Comparison of ENCODE assay signal across 8 mouse cellular contexts in genomic region chrX:73911588-73911987, GRCm38 (mm10). TPM values are rescaled to one million over a fixed set of nuclear protein-coding genes. Genes with fewer than 3 reads are reported as not detected.
DNase-seq lines count a peak whose midpoint lies in the region; ATAC-seq and TF ChIP-seq lines count a peak whose summit lies in the region.

No protein-coding gene starts in this region.

- H3K9me3 ChIP-seq in kidney, postnatal 0 days (replicated peaks; ENCODE audit: low read length) = no peaks in the 10 kb centered on the region
- H3K9me3 ChIP-seq in embryonic facial prominence, embryonic 14.5 days (ENCODE audit: control insufficient read depth, low read length) = no peaks in the 10 kb centered on the region
- no peaks in the 10 kb centered on the region for H3K9me3 ChIP-seq in forebrain, embryonic 12.5 days
- no peaks in the 10 kb centered on the region for H3K9me3 ChIP-seq in forebrain, embryonic 14.5 days (replicated peaks; ENCODE audit: control insufficient read depth, low read length)

- no peak overlapping the region for H3K27ac ChIP-seq in kidney, postnatal 0 days
- H3K27ac ChIP-seq in embryonic facial prominence, embryonic 14.5 days (replicated peaks; ENCODE audit: low read depth, low read length) = no peak overlapping the region
- H3K27ac ChIP-seq in forebrain, embryonic 12.5 days = no peak overlapping the region
- no peak overlapping the region for H3K27ac ChIP-seq in forebrain, embryonic 14.5 days (ENCODE audit: low read depth, low read length)

- H3K4me1 ChIP-seq in kidney, postnatal 0 days (replicated peaks; ENCODE audit: insufficient read depth, low read length) = no peaks in the 10 kb centered on the region
- no peaks in the 10 kb centered on the region for H3K4me1 ChIP-seq in embryonic facial prominence, embryonic 14.5 days (ENCODE audit: control insufficient read depth, insufficient read depth, low read length)
- H3K4me1 ChIP-seq in forebrain, embryonic 12.5 days = no peaks in the 10 kb centered on the region
- H3K4me1 ChIP-seq in forebrain, embryonic 14.5 days (ENCODE audit: control insufficient read depth, insufficient read depth, low read length) = no peaks in the 10 kb centered on the region

- no peak overlapping the region for H3K9ac ChIP-seq in kidney, postnatal 0 days (ENCODE audit: low read depth, low read length)
- H3K9ac ChIP-seq in embryonic facial prominence, embryonic 14.5 days (ENCODE audit: low read depth, low read length) = no peak overlapping the region
- H3K9ac ChIP-seq in forebrain, embryonic 12.5 days = no peak overlapping the region
- no peak overlapping the region for H3K9ac ChIP-seq in forebrain, embryonic 14.5 days (ENCODE audit: low read length)

- TF ChIP-seq CTCF in kidney, postnatal 0 days (IDR thresholded peaks at IDR 0.05; ENCODE audit: low read depth) = no peak

- H3K36me3 ChIP-seq in kidney, postnatal 0 days (ENCODE audit: insufficient read depth, low read length) = no peaks in the 10 kb centered on the region
- H3K36me3 ChIP-seq in embryonic facial prominence, embryonic 14.5 days (ENCODE audit: control insufficient read depth, insufficient read depth, low read length) = no peaks in the 10 kb centered on the region
- no peaks in the 10 kb centered on the region for H3K36me3 ChIP-seq in forebrain, embryonic 12.5 days (replicated peaks)
- H3K36me3 ChIP-seq in forebrain, embryonic 14.5 days (ENCODE audit: control insufficient read depth, insufficient read depth, low read length) = no peaks in the 10 kb centered on the region

- H3K27me3 ChIP-seq in kidney, postnatal 0 days (ENCODE audit: insufficient read depth, low read length) = no peaks in the 10 kb centered on the region
- no peaks in the 10 kb centered on the region for H3K27me3 ChIP-seq in embryonic facial prominence, embryonic 14.5 days (replicated peaks; ENCODE audit: control insufficient read depth, insufficient read depth, low read length)
- H3K27me3 ChIP-seq in forebrain, embryonic 12.5 days = no peaks in the 10 kb centered on the region; the same call in 1 of the 2 replicates
- no peaks in the 10 kb centered on the region for H3K27me3 ChIP-seq in forebrain, embryonic 14.5 days (replicated peaks; ENCODE audit: control insufficient read depth, insufficient read depth, low read length)

- DNase-seq in kidney, postnatal 0 days (ENCODE audit: low spot score) = no peak
- DNase-seq in kidney, adult 9 months = no peak
- DNase-seq in embryonic facial prominence, embryonic 14.5 days (ENCODE audit: low spot score) = no peak
- peak; percentile 19 to 34 for DNase-seq in monocyte, adult 2 months (ENCODE audit: low read depth in 1 of 2, low spot score in 2 of 2)
- DNase-seq in thymus, postnatal 25 days = peak; percentile 78
- DNase-seq in kidney, postnatal 25 days = no peak
- DNase-seq in forebrain, embryonic 14.5 days (ENCODE audit: low spot score) = no peak

- WGBS in kidney, postnatal 0 days = 91% methylated on average over 2 of the region's 2 CpGs
- 84% methylated on average over 2 of the region's 2 CpGs for WGBS in embryonic facial prominence, embryonic 14.5 days
- 82% methylated on average over 2 of the region's 2 CpGs for WGBS in forebrain, embryonic 12.5 days
- 89% methylated on average over 2 of the region's 2 CpGs for WGBS in forebrain, embryonic 14.5 days

- ATAC-seq in kidney, postnatal 0 days (replicated peaks; ENCODE audit: low FRiP score, low read depth) = no peak
- ATAC-seq in embryonic facial prominence, embryonic 14.5 days (ENCODE audit: low read depth) = no peak
- ATAC-seq in forebrain, embryonic 12.5 days (ENCODE audit: low FRiP score) = no peak
- no peak for ATAC-seq in forebrain, embryonic 14.5 days

- 0 out of 2 replicates have a peak overlapping the region, but pooled peaks have one; percentile 47 for H3K4me2 ChIP-seq in kidney, postnatal 0 days (ENCODE audit: low read length)
- H3K4me2 ChIP-seq in embryonic facial prominence, embryonic 14.5 days (ENCODE audit: low read depth, low read length) = peak overlapping the region; percentile 43; the same call in 1 of the 2 replicates
- no peak overlapping the region for H3K4me2 ChIP-seq in forebrain, embryonic 12.5 days
- H3K4me2 ChIP-seq in forebrain, embryonic 14.5 days (ENCODE audit: low read length) = no peak overlapping the region

- H3K4me3 ChIP-seq in kidney, postnatal 0 days (replicated peaks; ENCODE audit: low read depth, low read length) = no peak overlapping the region
- H3K4me3 ChIP-seq in embryonic facial prominence, embryonic 14.5 days (ENCODE audit: low read depth, low read length) = no peak overlapping the region
- H3K4me3 ChIP-seq in forebrain, embryonic 12.5 days (replicated peaks) = no peak overlapping the region
- H3K4me3 ChIP-seq in forebrain, embryonic 14.5 days (ENCODE audit: low read depth, low read length) = no peak overlapping the region

RNA-seq across cellular contexts. Expression of gene Arhgap4, which starts 10.1 kb away (rescaled TPM):
- 2.8 and 3.1 TPM in 2 replicates for polyA plus RNA-seq in kidney, postnatal 0 days (2015; fragmentation: Nextera tagmentation; extraction: Ambion mirVana)
- polyA plus RNA-seq in embryonic facial prominence, embryonic 14.5 days (2014; fragmentation: Nextera tagmentation; extraction: Ambion mirVana) = 2.3 and 4.5 TPM in 2 replicates
- 1.8 and 3.6 TPM in 2 replicates for polyA plus RNA-seq in forebrain, embryonic 12.5 days (2016; fragmentation: Nextera tagmentation; extraction: Ambion mirVana)
- 1.3 and 2.0 TPM in 2 replicates for polyA plus RNA-seq in forebrain, embryonic 14.5 days (2014; fragmentation: Nextera tagmentation; extraction: Ambion mirVana)

RNA-seq across cellular contexts. Expression of gene Naa10, which starts 10.2 kb away (rescaled TPM):
- polyA plus RNA-seq in kidney, postnatal 0 days (2015; fragmentation: Nextera tagmentation; extraction: Ambion mirVana) = 119 TPM in 2 replicates
- polyA plus RNA-seq in embryonic facial prominence, embryonic 14.5 days (2014; fragmentation: Nextera tagmentation; extraction: Ambion mirVana) = 102 and 110 TPM in 2 replicates
- polyA plus RNA-seq in forebrain, embryonic 12.5 days (2016; fragmentation: Nextera tagmentation; extraction: Ambion mirVana) = 115 and 117 TPM in 2 replicates
- polyA plus RNA-seq in forebrain, embryonic 14.5 days (2014; fragmentation: Nextera tagmentation; extraction: Ambion mirVana) = 104 TPM in 2 replicates

RNA-seq across cellular contexts. Expression of gene L1cam, which starts 15.7 kb away (rescaled TPM):
- 6.6 and 7.2 TPM in 2 replicates for polyA plus RNA-seq in kidney, postnatal 0 days (2015; fragmentation: Nextera tagmentation; extraction: Ambion mirVana)
- polyA plus RNA-seq in embryonic facial prominence, embryonic 14.5 days (2014; fragmentation: Nextera tagmentation; extraction: Ambion mirVana) = 9.7 and 10.2 TPM in 2 replicates
- polyA plus RNA-seq in forebrain, embryonic 12.5 days (2016; fragmentation: Nextera tagmentation; extraction: Ambion mirVana) = 33.1 and 37.4 TPM in 2 replicates
- 53.6 and 77.2 TPM in 2 replicates for polyA plus RNA-seq in forebrain, embryonic 14.5 days (2014; fragmentation: Nextera tagmentation; extraction: Ambion mirVana)

RNA-seq across cellular contexts. Expression of gene Renbp, which starts 19.1 kb away (rescaled TPM):
- polyA plus RNA-seq in kidney, postnatal 0 days (2015; fragmentation: Nextera tagmentation; extraction: Ambion mirVana) = 83.0 and 85.6 TPM in 2 replicates
- polyA plus RNA-seq in embryonic facial prominence, embryonic 14.5 days (2014; fragmentation: Nextera tagmentation; extraction: Ambion mirVana) = 36.1 and 38.1 TPM in 2 replicates
- polyA plus RNA-seq in forebrain, embryonic 12.5 days (2016; fragmentation: Nextera tagmentation; extraction: Ambion mirVana) = 10.9 and 11.7 TPM in 2 replicates
- polyA plus RNA-seq in forebrain, embryonic 14.5 days (2014; fragmentation: Nextera tagmentation; extraction: Ambion mirVana) = 8.9 and 9.3 TPM in 2 replicates

RNA-seq across cellular contexts. Expression of gene Avpr2, which starts 19.7 kb away (rescaled TPM):
- 23.3 and 23.8 TPM in 2 replicates for polyA plus RNA-seq in kidney, postnatal 0 days (2015; fragmentation: Nextera tagmentation; extraction: Ambion mirVana)
- polyA plus RNA-seq in embryonic facial prominence, embryonic 14.5 days (2014; fragmentation: Nextera tagmentation; extraction: Ambion mirVana) = 0.14 TPM in 1 of 2 replicates, not detected in the other
- polyA plus RNA-seq in forebrain, embryonic 12.5 days (2016; fragmentation: Nextera tagmentation; extraction: Ambion mirVana) = 0.29 TPM in 1 of 2 replicates, not detected in the other
- polyA plus RNA-seq in forebrain, embryonic 14.5 days (2014; fragmentation: Nextera tagmentation; extraction: Ambion mirVana) = 0.26 TPM in 1 of 2 replicates, not detected in the other

Comparison
In these comparisons a context has a peak if more than half of its experiments do, and no peak if none do; other contexts are left out.
1. DNase-seq: peak in monocyte, adult 2 months (2 of 2) and thymus, postnatal 25 days (single experiment); none in kidney, postnatal 0 days (single experiment), kidney, adult 9 months (single experiment), embryonic facial prominence, embryonic 14.5 days (single experiment), kidney, postnatal 25 days (0 of 2) and forebrain, embryonic 14.5 days (single experiment).
2. H3K4me2 ChIP-seq: peak in kidney, postnatal 0 days (single experiment) and embryonic facial prominence, embryonic 14.5 days (single experiment); none in forebrain, embryonic 12.5 days (single experiment) and forebrain, embryonic 14.5 days (single experiment).